Mouse (Mus musculus) kidney, postnatal 0 days (tissue): Measurements from ENCODE around the gene Cmtm2a. TPM values are rescaled to one million over a fixed set of nuclear protein-coding genes. Genes with fewer than 3 reads are reported as not detected.

ENCODE experiments used
- ATAC-seq: fragments of 200-750 bp; cut with Nextera tagmentation; replicated peaks from 2 replicates; pipeline ENCODE4 v1.8.0; 2017; ENCODE audit warnings: low read depth, moderate number of reproducible peaks, moderate TSS enrichment, moderate library complexity; ENCODE audit not compliant: low FRiP score
- DNase-seq: peaks from one replicate; pipeline ENCODE4 v3.0.0-alpha.2; 2016; ENCODE audit warnings: low spot score
- H3K27ac ChIP-seq: fragments of 300-500 bp; sonication (generic); 2 replicates; pipeline ENCODE4 v1.5.1; 2014; ENCODE audit warnings: mild to moderate bottlenecking
- H3K27me3 ChIP-seq: fragments of 300-500 bp; sonication (generic); 2 replicates; pipeline ENCODE4 v1.6.1; 2014; ENCODE audit warnings: low read length, mixed read lengths; ENCODE audit not compliant: insufficient read depth
- H3K36me3 ChIP-seq: fragments of 300-500 bp; sonication (generic); 2 replicates; pipeline ENCODE4 v1.6.1; 2014; ENCODE audit warnings: low read length, mixed read lengths; ENCODE audit not compliant: insufficient read depth
- H3K4me1 ChIP-seq: fragments of 300-500 bp; sonication (generic); replicated peaks from 2 replicates; pipeline ENCODE4 v1.6.1; 2014; ENCODE audit warnings: antibody characterized with exemption, low read length, mixed read lengths; ENCODE audit not compliant: insufficient read depth
- H3K4me2 ChIP-seq: fragments of 300-500 bp; sonication (generic); 2 replicates; pipeline ENCODE4 v1.6.1; 2014; ENCODE audit warnings: mild to moderate bottlenecking, low read length, moderate library complexity, mixed read lengths
- H3K4me3 ChIP-seq: fragments of 300-500 bp; sonication (generic); replicated peaks from 2 replicates; pipeline ENCODE4 v1.5.1; 2014; ENCODE audit warnings: low read depth, low read length
- H3K9ac ChIP-seq: fragments of 300-500 bp; sonication (generic); 2 replicates; pipeline ENCODE4 v1.6.1; 2014; ENCODE audit warnings: low read depth, low read length
- H3K9me3 ChIP-seq: fragments of 300-500 bp; sonication (generic); replicated peaks from 2 replicates; pipeline ENCODE4 v1.6.1; 2016; ENCODE audit warnings: low read length, inconsistent platforms, mixed read lengths
- CTCF ChIP-seq: IDR thresholded peaks from 2 replicates; pipeline ENCODE4 v1.5.1; 2016; ENCODE audit warnings: antibody characterized with exemption, low read depth, mild to moderate bottlenecking, moderate library complexity
- WGBS: fragments of 180-500 bp; shearing (Covaris S2); extraction: QIAGEN DNeasy Blood & Tissue Kit; methylation state at CpG from one replicate; pipeline ENCODE4 v1.1.7; 2014; 5-methylcytosine and 5-hydroxymethylcytosine counted together
- polyA plus RNA-seq: library from polyadenylated mRNA; unstranded; fragments of >200 nt; fragmentation: Nextera tagmentation; extraction: Ambion mirVana; gene quantifications from 2 replicates; pipeline ENCODE4 v1.2.1, GENCODE M21; 2015

The Cmtm2a gene
- polyA plus RNA-seq, 1 experiment from 2014 or later, result not detected

GRCm38 (mm10) chr8:104246621-104247020 is 46.4 kb downstream of the Cmtm2a start:
- no peak for TF ChIP-seq CTCF
- Histone ChIP-seq H3K36me3 (0 out of 2 replicates have a peak, but pooled peaks cover 4% of the 10 kb centered on the region), H3K9me3 (no peaks in the 10 kb centered on the region), H3K4me1 (peaks cover 12% of the 10 kb centered on the region; the same call in 1 of the 2 replicates), H3K4me3 (no peak overlapping the region), H3K4me2 (no peak overlapping the region), H3K9ac (no peak overlapping the region), H3K27ac (no peak overlapping the region), H3K27me3 (no peaks in the 10 kb centered on the region)
- 81% methylated on average over 4 of the region's 4 CpGs for WGBS
- DNase-seq (no peak), ATAC-seq (no peak)

DNA sequence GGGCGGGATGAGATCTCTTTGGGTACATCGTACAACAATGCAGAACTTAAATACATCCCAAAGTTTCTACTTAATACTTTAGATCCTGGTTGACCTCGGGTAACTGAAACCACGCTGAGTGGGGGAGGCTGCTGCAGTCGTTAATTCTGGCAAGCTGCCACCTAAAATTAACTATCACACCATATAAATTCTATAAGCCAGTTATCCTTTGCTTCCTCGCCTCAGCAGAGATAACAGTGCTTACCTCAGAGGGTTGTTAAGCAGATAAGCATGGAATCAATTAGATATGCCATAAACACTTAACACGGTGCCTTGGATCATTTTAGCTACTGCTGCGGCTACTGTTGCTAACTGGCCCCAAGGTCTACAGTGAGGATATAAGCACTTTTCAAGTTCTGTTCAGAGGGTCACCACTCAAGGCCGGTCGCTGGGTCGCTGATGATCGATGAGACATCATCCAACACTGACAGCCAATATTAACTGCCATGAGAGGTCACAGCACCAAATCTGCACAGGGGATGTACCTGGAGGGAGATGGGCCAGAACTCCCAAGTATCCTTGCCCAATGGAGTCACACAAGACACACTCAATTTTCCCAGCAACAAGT is 50.8 kb downstream of the Cmtm2a start:
- H3K36me3 ChIP-seq, result peaks cover 35% of the 10 kb centered on the region; the same call in 1 of the 2 replicates
- H3K4me1 ChIP-seq, result peaks cover 6% of the 10 kb centered on the region; the same call in 1 of the 2 replicates
- H3K9ac ChIP-seq, result no peak overlapping the region
- TF ChIP-seq CTCF, result no peak
- H3K9me3 ChIP-seq, result no peaks in the 10 kb centered on the region
- 63% methylated on average over 12 of the region's 12 CpGs for WGBS
- H3K4me3 ChIP-seq, result no peak overlapping the region
- no peak for DNase-seq
- ATAC-seq, result no peak
- H3K4me2 ChIP-seq, result no peak overlapping the region
- no peak overlapping the region for H3K27ac ChIP-seq
- no peaks in the 10 kb centered on the region for H3K27me3 ChIP-seq

DNA sequence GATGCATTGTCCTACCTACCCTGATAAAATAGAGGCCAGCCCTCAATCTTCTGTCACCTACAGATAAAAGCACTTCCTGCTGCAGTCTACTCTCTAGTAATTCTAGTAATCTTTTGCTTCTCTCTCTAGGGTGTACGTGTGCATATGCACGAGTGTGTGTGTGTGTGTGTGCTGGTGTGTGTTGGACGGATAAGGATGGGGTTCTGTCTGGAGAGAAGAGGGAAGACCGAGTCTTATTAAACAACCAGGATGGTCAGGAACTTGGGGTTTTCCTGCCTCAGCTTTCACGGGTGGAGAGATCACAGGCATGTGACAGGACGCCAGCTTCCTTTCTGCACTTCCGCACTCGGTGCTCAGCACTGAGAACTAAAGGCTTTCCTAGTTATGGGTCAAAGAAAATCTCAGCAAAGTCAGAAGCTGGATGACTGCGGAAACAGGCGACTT is 53.5 kb downstream of the Cmtm2a start:
- WGBS, result 78% methylated on average over 10 of the region's 10 CpGs
- H3K4me3 ChIP-seq, result no peak overlapping the region
- H3K36me3 ChIP-seq, result peaks cover 51% of the 10 kb centered on the region
- no peak overlapping the region for H3K4me2 ChIP-seq
- no peak for TF ChIP-seq CTCF
- no peak overlapping the region for H3K27ac ChIP-seq
- no peaks in the 10 kb centered on the region for H3K27me3 ChIP-seq
- DNase-seq, result peak; percentile 14
- no peaks in the 10 kb centered on the region for H3K4me1 ChIP-seq
- no peak overlapping the region for H3K9ac ChIP-seq
- no peak for ATAC-seq
- no peaks in the 10 kb centered on the region for H3K9me3 ChIP-seq

GRCm38 (mm10) chr8:104234573-104234972 is 58.4 kb downstream of the Cmtm2a start:
- H3K4me2 ChIP-seq, result no peak overlapping the region
- ATAC-seq (peak; percentile 27; the same call in 1 of the 2 replicates), DNase-seq (peak; percentile 62)
- no peaks in the 10 kb centered on the region for H3K27me3 ChIP-seq
- H3K9me3 ChIP-seq, result no peaks in the 10 kb centered on the region
- no peaks in the 10 kb centered on the region for H3K4me1 ChIP-seq
- peaks cover 68% of the 10 kb centered on the region for H3K36me3 ChIP-seq
- peak; percentile 64 for TF ChIP-seq CTCF
- H3K27ac ChIP-seq, result no peak overlapping the region
- H3K4me3 ChIP-seq, result no peak overlapping the region
- no peak overlapping the region for H3K9ac ChIP-seq
- 56% methylated on average over 6 of the region's 6 CpGs for WGBS

DNA sequence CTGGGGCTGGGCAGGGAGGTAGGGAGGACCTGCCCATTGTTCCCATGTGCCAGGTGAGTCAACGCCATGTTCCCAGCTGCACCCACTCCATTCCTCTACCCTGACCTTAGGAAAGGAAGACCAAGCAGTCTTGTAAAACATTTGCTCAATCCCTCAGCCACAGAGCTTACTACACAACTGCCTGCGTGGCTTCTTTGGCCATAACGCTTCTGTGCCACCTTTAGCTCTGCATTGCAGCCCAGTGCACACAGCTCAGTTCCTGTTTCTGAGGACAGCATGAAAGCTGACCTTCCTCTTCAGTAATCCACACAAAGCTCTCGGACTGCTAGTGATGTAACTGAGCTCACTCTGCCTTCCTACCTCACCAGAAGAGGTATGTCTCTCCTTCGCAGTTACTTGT is 60.1 kb downstream of the Cmtm2a start:
- Histone ChIP-seq H3K36me3 (peaks cover 63% of the 10 kb centered on the region), H3K9me3 (no peaks in the 10 kb centered on the region), H3K9ac (no peak overlapping the region), H3K4me3 (no peak overlapping the region), H3K27ac (no peak overlapping the region), H3K27me3 (no peaks in the 10 kb centered on the region), H3K4me1 (no peaks in the 10 kb centered on the region), H3K4me2 (no peak overlapping the region)
- WGBS, result 91% methylated on average over 5 of the region's 5 CpGs
- ATAC-seq, result no peak
- DNase-seq, result no peak
- TF ChIP-seq CTCF, result no peak

GRCm38 (mm10) chr8:104232039-104232438 is 60.9 kb downstream of the Cmtm2a start:
- no peak for TF ChIP-seq CTCF
- no peak for ATAC-seq
- Histone ChIP-seq H3K27me3 (no peaks in the 10 kb centered on the region), H3K27ac (no peak overlapping the region), H3K9ac (no peak overlapping the region), H3K9me3 (no peaks in the 10 kb centered on the region), H3K4me2 (no peak overlapping the region), H3K4me3 (no peak overlapping the region), H3K36me3 (peaks cover 63% of the 10 kb centered on the region), H3K4me1 (no peaks in the 10 kb centered on the region)
- no peak for DNase-seq
- WGBS, result 95% methylated on average over 4 of the region's 4 CpGs

Other genes starting within 250 kb of the Cmtm2a start
- gene Cdh5, start 191.6 kb downstream of the Cmtm2a start, polyA plus RNA-seq, result 33.4 and 35.9 TPM in 2 replicates
- gene Bean1, start 122.7 kb downstream of the Cmtm2a start, polyA plus RNA-seq, result 2.1 TPM in 2 replicates
- gene Tk2, start 44.6 kb downstream of the Cmtm2a start, polyA plus RNA-seq, result 19.6 and 20.9 TPM in 2 replicates
- 33.4 and 37.2 TPM in 2 replicates for gene Cklf, start 42.3 kb downstream of the Cmtm2a start, polyA plus RNA-seq
- gene Gm45711, start 16.9 kb upstream of the Cmtm2a start, polyA plus RNA-seq, result not detected in 2 replicates
- gene Cmtm1, start 17.0 kb upstream of the Cmtm2a start, polyA plus RNA-seq, result not detected in 2 replicates
- not detected in 2 replicates for gene Gm11020, start 28.4 kb upstream of the Cmtm2a start, polyA plus RNA-seq
- not detected in 2 replicates for gene Cmtm2b, start 29.0 kb upstream of the Cmtm2a start, polyA plus RNA-seq
- gene Cmtm3, start 46.2 kb upstream of the Cmtm2a start, polyA plus RNA-seq, result 125 and 132 TPM in 2 replicates
- 4.5 and 4.7 TPM in 2 replicates for gene Cmtm4, start 102.6 kb upstream of the Cmtm2a start, polyA plus RNA-seq
- 34.4 and 37.5 TPM in 2 replicates for gene Dync1li2, start 149.9 kb upstream of the Cmtm2a start, polyA plus RNA-seq
- gene Terb1, start 216.7 kb upstream of the Cmtm2a start, polyA plus RNA-seq, result 0.52 and 0.54 TPM in 2 replicates
- 87.8 and 91.8 TPM in 2 replicates for gene Nae1, start 241.5 kb upstream of the Cmtm2a start, polyA plus RNA-seq
- 5.2 and 5.8 TPM in 2 replicates for gene Car7, start 241.5 kb upstream of the Cmtm2a start, polyA plus RNA-seq